Mouse (Mus musculus): ENCODE data around the gene Cdyl.

- TF ChIP-seq POLR2A (IDR thresholded peaks at IDR 0.05; ENCODE audit: borderline replicate concordance, extremely low read depth, low read depth, low read length) (no peak), CTCF (IDR thresholded peaks at IDR 0.05; ENCODE audit: insufficient read depth, low read length) (0 out of 2 replicates have a peak, but pooled peaks have one; percentile 31)
Observed at GRCm38 (mm10) chr13:35798645-35799044, 139.0 kb downstream of the Cdyl start.

Data from lung, adult 2 months (tissue).